Mouse (Mus musculus) kidney, adult 2 months (tissue): ENCODE results near the gene Pdgfb. TPM values are rescaled to one million over a fixed set of nuclear protein-coding genes. Genes with fewer than 3 reads are reported as not detected.

Experiments
- DNase-seq: peaks from one replicate; pipeline ENCODE4 v3.0.0; 2021
- H3K27ac ChIP-seq: fragments of 200-500 bp; 2 replicates; pipeline ENCODE4 v1.5.1; 2012; ENCODE audit warnings: low read depth, low read length, control low read depth, inconsistent platforms; ENCODE audit not compliant: insufficient read depth
- H3K27me3 ChIP-seq: fragments of 200-500 bp; replicated peaks from 2 replicates; pipeline ENCODE4 v1.6.1; 2012; ENCODE audit warnings: mild to moderate bottlenecking, moderate library complexity, low read length, inconsistent platforms; ENCODE audit not compliant: control insufficient read depth, insufficient read depth
- H3K36me3 ChIP-seq: fragments of 200-500 bp; 2 replicates; pipeline ENCODE4 v1.6.1; 2012; ENCODE audit warnings: mild to moderate bottlenecking, moderate library complexity, low read length, inconsistent platforms; ENCODE audit not compliant: control insufficient read depth, insufficient read depth
- H3K4me1 ChIP-seq: fragments of 200-500 bp; 2 replicates; pipeline ENCODE4 v1.6.1; 2011; ENCODE audit warnings: low read length; ENCODE audit not compliant: control insufficient read depth, insufficient read depth
- H3K4me3 ChIP-seq: fragments of 200-500 bp; 2 replicates; pipeline ENCODE4 v1.5.1; 2011; ENCODE audit warnings: mild to moderate bottlenecking, low read depth, low read length, control low read depth; ENCODE audit not compliant: insufficient read depth
- CTCF ChIP-seq: fragments of 200-500 bp; conservative IDR thresholded peaks from 2 replicates; pipeline ENCODE4 v1.5.1; 2011; ENCODE audit warnings: low read depth, mild to moderate bottlenecking, control low read depth, low read length, moderate library complexity, mixed read lengths; ENCODE audit not compliant: insufficient read depth, insufficient read length
- POLR2A ChIP-seq: fragments of 200-500 bp; IDR thresholded peaks from one replicate; pipeline ENCODE4 v1.6.1; 2011; ENCODE audit warnings: low read depth, low read length, control low read depth
- WGBS: fragments of 180-500 bp; shearing (Covaris S2); methylation state at CpG from one replicate; pipeline ENCODE4 v1.1.7; 2018; 5-methylcytosine and 5-hydroxymethylcytosine counted together
- polyA plus RNA-seq: library from polyadenylated mRNA; depleted of rRNA; stranded (reverse); fragments of >200 nt; gene quantifications from 2 replicates; pipeline ENCODE4 v1.2.3, GENCODE M21; 2012

Pdgfb gene
- polyA plus RNA-seq, 1 experiment, result 33.4 TPM

DNA sequence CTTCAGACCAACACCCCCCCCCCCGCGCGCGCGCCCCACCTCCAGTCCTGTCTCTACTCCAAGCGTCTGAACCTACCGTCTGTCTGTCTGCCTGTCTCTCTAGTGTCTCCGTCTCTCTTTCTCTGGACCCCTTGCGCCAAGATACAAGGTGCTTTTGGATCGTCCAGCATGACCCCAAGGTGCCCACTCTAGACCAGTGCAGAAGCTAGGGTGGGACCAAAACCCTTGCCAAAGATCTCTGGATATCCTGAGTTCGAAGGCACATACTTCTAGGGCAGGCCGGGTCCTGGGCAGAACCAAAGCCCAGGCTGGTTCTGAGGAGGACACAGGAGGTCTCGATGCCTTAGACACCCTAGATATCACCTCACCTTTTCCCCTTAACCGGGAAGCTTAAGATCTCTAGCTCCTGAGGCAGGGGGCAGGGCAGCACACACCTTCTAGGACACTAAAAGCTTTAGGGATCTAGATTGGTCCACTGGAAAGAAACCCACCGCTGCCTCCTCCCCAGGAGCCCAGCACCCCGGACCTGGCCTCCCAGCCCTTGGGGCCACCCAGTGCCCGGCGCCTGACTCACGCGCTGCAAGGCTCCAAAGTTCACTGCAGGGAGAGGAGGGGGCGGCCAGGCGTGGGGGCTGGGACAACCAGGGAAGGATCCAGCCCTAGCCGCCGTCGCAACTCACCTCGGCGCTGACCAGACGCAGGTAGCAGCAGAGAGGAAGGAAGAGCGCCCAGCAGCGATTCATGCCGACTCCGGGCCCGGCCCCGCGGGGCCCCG lies 1.3 kb downstream of the Pdgfb start:
- Histone ChIP-seq H3K36me3 (no peaks in the 10 kb centered on the region), H3K27ac (peak overlapping the region; percentile 97), H3K4me1 (peaks cover 11% of the 10 kb centered on the region), H3K27me3 (no peaks in the 10 kb centered on the region), H3K4me3 (peak overlapping the region; percentile 76)
- 2% methylated on average over 36 of the region's 36 CpGs for WGBS
- peak; percentile 89 for DNase-seq
- TF ChIP-seq CTCF (no peak), POLR2A (no peak)

GRCm38 (mm10) chr15:80012527-80013201 lies 2.1 kb downstream of the Pdgfb start:
- Histone ChIP-seq H3K4me3 (peak overlapping the region; percentile 76), H3K36me3 (no peaks in the 10 kb centered on the region), H3K27me3 (no peaks in the 10 kb centered on the region), H3K27ac (peak overlapping the region; percentile 97), H3K4me1 (peaks cover 11% of the 10 kb centered on the region)
- peak; percentile 96 for DNase-seq
- WGBS, result under 1% methylated on average over 58 of the region's 60 CpGs
- peak; percentile 36 for TF ChIP-seq POLR2A
- no peak for TF ChIP-seq CTCF

GRCm38 (mm10) chr15:80011778-80012526 lies 2.8 kb downstream of the Pdgfb start:
- Histone ChIP-seq H3K27me3 (no peaks in the 10 kb centered on the region), H3K27ac (peak overlapping the region; percentile 97), H3K36me3 (no peaks in the 10 kb centered on the region), H3K4me3 (peak overlapping the region; percentile 76), H3K4me1 (peaks cover 11% of the 10 kb centered on the region)
- TF ChIP-seq POLR2A (no peak), CTCF (no peak; the same call in 1 of the 2 replicates)
- WGBS, result 2% methylated on average over 54 of the region's 56 CpGs
- peak; percentile 66 for DNase-seq

DNA sequence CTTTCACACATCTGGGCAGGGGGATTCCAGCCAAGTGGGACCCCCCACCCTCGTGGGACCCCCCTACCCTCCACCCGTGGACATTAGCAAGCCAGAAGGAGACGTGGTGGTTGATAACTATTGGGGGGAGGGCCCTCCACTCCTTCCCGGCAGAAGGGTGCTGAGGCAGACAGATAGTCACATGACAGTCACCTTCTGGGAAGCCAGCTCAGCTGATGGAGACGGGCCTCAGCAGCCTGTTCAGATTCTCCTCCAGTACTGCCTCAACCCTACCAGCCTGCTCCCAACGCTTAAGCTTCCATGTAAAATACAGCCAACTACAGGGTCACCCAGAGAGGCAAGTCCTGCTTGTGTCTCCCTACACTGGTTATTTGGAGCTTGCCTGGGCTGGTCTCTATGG lies 3.6 kb downstream of the Pdgfb start:
- TF ChIP-seq CTCF, result no peak
- TF ChIP-seq POLR2A, result no peak
- WGBS, result 28% methylated on average over 6 of the region's 6 CpGs
- peak; percentile 54 for DNase-seq
- peak overlapping the region; percentile 76 for H3K4me3 ChIP-seq
- peaks cover 17% of the 10 kb centered on the region for H3K4me1 ChIP-seq
- no peaks in the 10 kb centered on the region for H3K36me3 ChIP-seq
- H3K27ac ChIP-seq, result peak overlapping the region; percentile 40
- no peaks in the 10 kb centered on the region for H3K27me3 ChIP-seq

- TF ChIP-seq POLR2A (no peak), CTCF (no peak)
- DNase-seq, result peak; percentile 59
- Histone ChIP-seq H3K27me3 (no peaks in the 10 kb centered on the region), H3K4me3 (0 out of 2 replicates have a peak overlapping the region, but pooled peaks have one; percentile 5), H3K4me1 (peaks cover 23% of the 10 kb centered on the region), H3K36me3 (no peaks in the 10 kb centered on the region), H3K27ac (peak overlapping the region; percentile 41; the same call in 1 of the 2 replicates)
- 15% methylated on average over 7 of the region's 7 CpGs for WGBS
Measured at GRCm38 (mm10) chr15:80010182-80010558, 4.6 kb downstream of the Pdgfb start.

GRCm38 (mm10) chr15:80009421-80010181 lies 5.2 kb downstream of the Pdgfb start:
- Histone ChIP-seq H3K36me3 (no peaks in the 10 kb centered on the region), H3K27me3 (no peaks in the 10 kb centered on the region), H3K4me1 (peaks cover 23% of the 10 kb centered on the region), H3K4me3 (no peak overlapping the region), H3K27ac (peak overlapping the region; percentile 41; the same call in 1 of the 2 replicates)
- 50% methylated on average over 12 of the region's 12 CpGs for WGBS
- no peak for TF ChIP-seq CTCF
- no peak for TF ChIP-seq POLR2A
- DNase-seq, result peak; percentile 60
